Mouse (Mus musculus) bone marrow macrophage, adult 2 months (primary cell): ENCODE data around the gene Plac9a.

Experiments
- CTCF ChIP-seq: IDR thresholded peaks from 2 replicates; pipeline ENCODE4 v1.5.1; 2012; ENCODE audit warnings: low read depth, mild to moderate bottlenecking, low read length, moderate library complexity
- POLR2A ChIP-seq: IDR thresholded peaks from 2 replicates; pipeline ENCODE4 v1.6.1; 2012; ENCODE audit warnings: mild to moderate bottlenecking, low read depth, low read length, borderline replicate concordance

GRCm38 (mm10) chr14:25855241-25855885 lies 47.5 kb downstream of the Plac9a start:
- TF ChIP-seq POLR2A, result no peak
- no peak for TF ChIP-seq CTCF
